Mouse (Mus musculus): ENCODE measurements around the gene Rreb1.

DNA sequence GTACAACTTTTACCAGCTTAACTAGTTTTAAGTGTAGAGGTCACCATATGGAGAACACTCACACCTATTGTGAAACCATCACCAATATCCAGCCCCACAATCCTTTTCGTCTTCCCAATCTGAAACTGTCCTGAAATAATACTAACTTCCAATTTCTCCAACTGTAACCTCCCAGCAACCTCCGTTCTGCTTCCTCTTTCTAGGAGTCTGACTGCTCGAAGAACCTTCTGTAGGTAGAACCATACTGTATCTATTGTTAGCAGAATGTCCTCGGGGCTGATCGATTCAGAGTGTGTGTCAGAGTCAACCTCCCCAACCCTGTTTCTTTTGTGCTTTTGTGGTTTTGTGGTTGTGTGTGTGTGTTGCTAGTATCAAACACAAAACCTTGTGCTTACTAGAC is 25.0 kb downstream of the Rreb1 start:
- TF ChIP-seq CTCF (IDR thresholded peaks at IDR 0.05; ENCODE audit: control insufficient read depth, insufficient read depth, insufficient read length) (no peak), CEBPB (IDR thresholded peaks at IDR 0.05; ENCODE audit: low read depth) (no peak)

Data from C2C12 (cell line).